Mouse (Mus musculus) forebrain, embryonic 15.5 days (tissue): Measurements from ENCODE around the gene Gpr156. TPM values are rescaled to one million over a fixed set of nuclear protein-coding genes. Genes with fewer than 3 reads are reported as not detected.

Experiments used
- ATAC-seq: fragments of 200-750 bp; cut with Nextera tagmentation; replicated peaks from 2 replicates; pipeline ENCODE4 v1.8.0; 2017; ENCODE audit warnings: mild to moderate bottlenecking, moderate TSS enrichment, moderate library complexity
- H3K27ac ChIP-seq: fragments of 300-500 bp; sonication (generic); replicated peaks from 2 replicates; pipeline ENCODE4 v1.5.1; 2015; ENCODE audit warnings: mild to moderate bottlenecking, inconsistent platforms
- H3K27me3 ChIP-seq: fragments of 300-500 bp; sonication (generic); 2 replicates; pipeline ENCODE4 v1.6.1; 2015; ENCODE audit warnings: inconsistent platforms
- H3K36me3 ChIP-seq: fragments of 300-500 bp; sonication (generic); 2 replicates; pipeline ENCODE4 v1.6.1; 2015; ENCODE audit warnings: mild to moderate bottlenecking, inconsistent platforms
- H3K4me1 ChIP-seq: fragments of 300-500 bp; sonication (generic); 2 replicates; pipeline ENCODE4 v1.6.1; 2015; ENCODE audit warnings: inconsistent platforms
- H3K4me2 ChIP-seq: fragments of 300-500 bp; sonication (generic); replicated peaks from 2 replicates; pipeline ENCODE4 v1.6.1; 2015; ENCODE audit warnings: mild to moderate bottlenecking, inconsistent platforms
- H3K4me3 ChIP-seq: fragments of 300-500 bp; sonication (generic); 2 replicates; pipeline ENCODE4 v1.5.1; 2015; ENCODE audit warnings: mild to moderate bottlenecking, inconsistent platforms
- H3K9ac ChIP-seq: fragments of 300-500 bp; sonication (generic); replicated peaks from 2 replicates; pipeline ENCODE4 v1.6.1; 2015; ENCODE audit warnings: mild to moderate bottlenecking, inconsistent platforms
- H3K9me3 ChIP-seq: fragments of 300-500 bp; sonication (generic); 2 replicates; pipeline ENCODE4 v1.6.1; 2016; ENCODE audit warnings: inconsistent platforms
- WGBS: fragments of 180-500 bp; shearing (Covaris S2); methylation state at CpG from one replicate; pipeline ENCODE4 v1.1.7; 2015; ENCODE audit warnings: mixed read lengths; 5-methylcytosine and 5-hydroxymethylcytosine counted together
- polyA plus RNA-seq: library from polyadenylated mRNA; unstranded; fragments of >200 nt; fragmentation: Nextera tagmentation; extraction: Ambion mirVana; gene quantifications from 2 replicates; pipeline ENCODE4 v1.2.1, GENCODE M21; 2015

The Gpr156 gene
- polyA plus RNA-seq, 1 experiment from 2014 or later = 5.3 TPM

DNA sequence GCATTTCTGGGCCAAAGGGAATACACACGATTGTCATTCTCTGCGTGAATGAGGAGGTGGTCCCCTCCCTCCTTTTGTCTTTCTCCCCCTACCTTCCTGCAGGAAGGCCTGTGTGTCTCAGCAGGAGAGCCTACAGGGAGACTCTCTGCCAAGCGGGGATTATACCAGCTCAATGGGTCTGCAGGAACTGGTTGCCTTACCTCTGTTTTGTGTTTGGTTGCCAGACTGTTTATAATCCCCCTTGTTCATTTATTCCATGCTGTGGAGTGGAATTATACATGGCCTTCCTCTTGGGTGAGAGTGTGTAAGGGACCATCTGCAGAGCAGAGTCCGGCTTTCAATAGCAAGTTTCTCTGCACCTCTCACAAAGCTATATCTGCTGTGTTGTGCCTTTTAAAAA, 10.8 kb downstream of the Gpr156 start:
- Histone ChIP-seq H3K9ac (no peak overlapping the region), H3K4me1 (peaks cover 34% of the 10 kb centered on the region), H3K4me2 (no peak overlapping the region), H3K9me3 (no peaks in the 10 kb centered on the region; the same call in 1 of the 2 replicates), H3K4me3 (no peak overlapping the region), H3K36me3 (no peaks in the 10 kb centered on the region), H3K27ac (peak overlapping the region; percentile 72), H3K27me3 (no peaks in the 10 kb centered on the region)
- ATAC-seq = peak; percentile 53; the same call in 1 of the 2 replicates
- 8% methylated on average over 4 of the region's 4 CpGs for WGBS

DNA sequence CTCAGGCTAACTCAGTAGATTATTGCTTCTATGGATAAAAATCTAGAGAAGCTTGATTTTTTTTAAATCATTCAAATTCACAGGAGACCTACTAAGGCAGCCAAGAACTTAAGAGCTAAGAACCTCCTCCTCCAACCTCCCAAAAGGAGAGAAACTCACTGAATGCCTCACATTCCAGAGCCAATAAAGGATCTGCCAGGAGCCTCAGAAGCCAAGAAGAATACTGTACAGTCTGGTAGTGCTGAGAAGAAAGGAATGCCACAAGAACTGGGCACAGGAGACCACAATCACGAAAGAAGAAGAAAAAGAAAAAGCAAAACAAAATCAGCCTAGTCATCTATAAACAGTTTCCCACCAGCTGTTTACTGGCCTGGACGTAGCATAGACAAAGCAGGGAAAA, 12.7 kb downstream of the Gpr156 start:
- no peaks in the 10 kb centered on the region for H3K27me3 ChIP-seq
- H3K4me1 ChIP-seq = peaks cover 34% of the 10 kb centered on the region
- peak; percentile 39; the same call in 1 of the 2 replicates for ATAC-seq
- 11% methylated on average over 2 of the region's 2 CpGs for WGBS
- peak overlapping the region; percentile 66 for H3K27ac ChIP-seq
- no peak overlapping the region for H3K9ac ChIP-seq
- no peak overlapping the region for H3K4me2 ChIP-seq
- no peaks in the 10 kb centered on the region; the same call in 1 of the 2 replicates for H3K9me3 ChIP-seq
- no peaks in the 10 kb centered on the region for H3K36me3 ChIP-seq
- no peak overlapping the region for H3K4me3 ChIP-seq

DNA sequence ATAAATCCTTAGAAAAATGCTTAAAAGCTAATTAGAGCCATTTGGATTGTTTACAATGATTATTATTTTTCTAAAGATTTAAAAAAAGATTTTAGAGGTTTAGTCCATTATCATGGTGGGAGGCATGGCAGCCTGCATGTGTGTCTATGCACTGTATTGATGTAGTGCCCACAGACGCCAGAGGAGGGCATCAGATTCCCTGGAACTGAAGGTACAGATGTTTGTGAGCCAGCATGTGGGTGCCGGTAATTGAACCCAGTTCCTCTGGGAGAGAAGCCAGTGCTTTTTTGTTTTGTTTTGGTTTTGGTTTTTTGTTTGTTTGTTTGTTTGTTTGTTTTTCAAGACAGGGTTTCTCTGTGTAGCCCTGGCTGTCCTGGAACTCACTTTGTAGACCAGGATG, 13.3 kb downstream of the Gpr156 start:
- ATAC-seq = no peak
- WGBS = 90% methylated on average over 2 of the region's 2 CpGs
- Histone ChIP-seq H3K27me3 (no peaks in the 10 kb centered on the region), H3K9ac (no peak overlapping the region), H3K27ac (peak overlapping the region; percentile 66; the same call in 1 of the 2 replicates), H3K9me3 (no peaks in the 10 kb centered on the region; the same call in 1 of the 2 replicates), H3K4me3 (no peak overlapping the region), H3K4me1 (peaks cover 34% of the 10 kb centered on the region), H3K4me2 (no peak overlapping the region), H3K36me3 (no peaks in the 10 kb centered on the region)

DNA sequence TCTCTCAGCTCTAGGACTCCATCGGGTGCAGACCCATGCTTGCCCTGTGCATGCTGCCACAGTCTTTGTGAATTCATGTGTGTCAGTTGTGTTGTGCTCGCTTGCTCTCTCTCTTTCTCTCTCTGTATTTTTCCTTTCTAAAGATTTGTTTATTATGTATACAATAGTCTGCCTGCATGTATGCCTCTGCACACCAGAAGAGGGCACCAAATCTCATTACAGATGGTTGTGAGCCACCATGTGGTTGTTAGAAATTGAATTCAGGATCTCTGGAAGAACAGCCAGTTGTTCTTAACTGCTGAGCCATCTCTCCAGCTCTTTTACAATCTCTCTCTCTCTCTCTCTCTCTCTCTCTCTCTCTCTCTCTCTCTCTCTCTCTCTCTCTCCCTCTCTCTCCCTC, 18.6 kb downstream of the Gpr156 start:
- Histone ChIP-seq H3K36me3 (no peaks in the 10 kb centered on the region), H3K4me1 (peaks cover 27% of the 10 kb centered on the region), H3K4me2 (no peak overlapping the region), H3K27me3 (no peaks in the 10 kb centered on the region), H3K9me3 (no peaks in the 10 kb centered on the region; the same call in 1 of the 2 replicates), H3K9ac (no peak overlapping the region), H3K27ac (no peak overlapping the region), H3K4me3 (no peak overlapping the region)
- WGBS = 85% methylated on average over 2 of the region's 2 CpGs
- no peak for ATAC-seq

DNA sequence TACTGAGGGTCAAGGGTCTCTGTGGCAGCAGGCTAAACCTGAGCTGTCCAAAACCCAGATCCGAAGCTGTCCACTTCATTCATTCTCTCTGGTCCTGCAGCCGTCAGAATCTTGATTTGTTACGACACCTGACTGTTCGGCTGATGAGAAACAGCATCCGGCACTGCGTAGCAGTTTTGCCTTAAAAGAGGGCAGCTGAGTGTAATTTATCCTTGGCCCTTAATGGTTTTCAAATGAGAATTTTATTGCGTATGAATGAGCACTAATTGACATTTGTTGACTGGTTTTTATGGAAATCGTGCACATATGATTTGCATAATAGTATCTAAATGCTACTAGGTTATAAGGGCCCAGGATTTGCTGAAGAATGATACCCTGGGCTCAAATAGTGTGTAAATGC, 21.0 kb downstream of the Gpr156 start:
- ATAC-seq = no peak
- no peak overlapping the region; the same call in 1 of the 2 replicates for H3K9ac ChIP-seq
- H3K9me3 ChIP-seq = no peaks in the 10 kb centered on the region
- H3K4me3 ChIP-seq = no peak overlapping the region
- H3K4me1 ChIP-seq = peaks cover 27% of the 10 kb centered on the region
- no peaks in the 10 kb centered on the region for H3K27me3 ChIP-seq
- H3K36me3 ChIP-seq = no peaks in the 10 kb centered on the region
- no peak overlapping the region for H3K4me2 ChIP-seq
- H3K27ac ChIP-seq = peak overlapping the region; percentile 79
- 48% methylated on average over 8 of the region's 8 CpGs for WGBS

DNA sequence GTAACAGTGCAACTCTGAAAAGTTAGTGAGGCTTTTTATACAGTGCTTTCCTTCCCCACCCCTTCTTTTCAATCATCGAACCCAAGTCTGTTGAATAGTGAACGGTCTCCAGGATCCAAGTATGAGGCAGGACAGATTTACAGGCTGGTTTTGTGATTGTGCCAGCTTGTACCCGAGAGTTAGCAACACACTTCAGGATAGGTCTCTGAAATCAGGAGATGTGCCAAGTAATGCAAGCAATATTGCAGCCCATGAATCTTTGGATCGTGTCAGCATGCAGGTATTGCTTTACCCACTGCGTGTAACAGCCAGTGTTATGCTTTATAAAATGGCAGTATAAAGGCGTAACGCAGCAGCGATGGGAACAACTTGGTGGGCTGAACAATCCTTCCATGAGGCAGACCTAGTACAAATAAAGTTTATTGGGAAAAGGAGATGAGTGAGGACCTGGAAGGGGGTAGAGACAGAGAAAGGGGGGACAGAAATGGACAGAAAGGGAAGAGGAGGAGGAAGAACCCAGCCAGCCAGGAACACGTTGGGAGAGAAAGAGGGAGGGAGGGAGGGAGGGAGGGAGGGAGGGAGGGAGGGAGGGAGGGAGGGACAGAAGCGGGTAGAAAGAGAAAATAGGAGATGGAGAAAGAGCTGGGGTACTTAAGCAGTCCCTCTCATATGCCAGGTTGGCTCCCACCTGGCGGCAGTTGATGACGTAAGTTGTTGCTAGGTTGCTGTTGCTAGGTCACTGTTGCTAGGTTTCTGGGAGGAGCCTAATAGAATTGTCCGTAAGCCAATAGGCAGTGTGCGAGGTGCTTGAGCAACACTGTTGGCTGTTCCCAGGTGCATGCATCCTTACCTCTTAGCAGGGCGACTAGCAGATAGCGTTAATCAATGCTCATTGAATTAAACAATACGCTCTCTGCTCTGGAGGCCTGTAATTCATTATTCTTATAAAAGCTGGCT, 22.1 kb downstream of the Gpr156 start:
- ATAC-seq = peak; percentile 96
- H3K27ac ChIP-seq = peak overlapping the region; percentile 79
- H3K4me2 ChIP-seq = peak overlapping the region; percentile 27
- H3K36me3 ChIP-seq = no peaks in the 10 kb centered on the region
- H3K9me3 ChIP-seq = no peaks in the 10 kb centered on the region
- H3K4me1 ChIP-seq = peaks cover 33% of the 10 kb centered on the region
- no peak overlapping the region for H3K9ac ChIP-seq
- no peaks in the 10 kb centered on the region for H3K27me3 ChIP-seq
- WGBS = 33% methylated on average over 16 of the region's 17 CpGs
- H3K4me3 ChIP-seq = peak overlapping the region; percentile 17

DNA sequence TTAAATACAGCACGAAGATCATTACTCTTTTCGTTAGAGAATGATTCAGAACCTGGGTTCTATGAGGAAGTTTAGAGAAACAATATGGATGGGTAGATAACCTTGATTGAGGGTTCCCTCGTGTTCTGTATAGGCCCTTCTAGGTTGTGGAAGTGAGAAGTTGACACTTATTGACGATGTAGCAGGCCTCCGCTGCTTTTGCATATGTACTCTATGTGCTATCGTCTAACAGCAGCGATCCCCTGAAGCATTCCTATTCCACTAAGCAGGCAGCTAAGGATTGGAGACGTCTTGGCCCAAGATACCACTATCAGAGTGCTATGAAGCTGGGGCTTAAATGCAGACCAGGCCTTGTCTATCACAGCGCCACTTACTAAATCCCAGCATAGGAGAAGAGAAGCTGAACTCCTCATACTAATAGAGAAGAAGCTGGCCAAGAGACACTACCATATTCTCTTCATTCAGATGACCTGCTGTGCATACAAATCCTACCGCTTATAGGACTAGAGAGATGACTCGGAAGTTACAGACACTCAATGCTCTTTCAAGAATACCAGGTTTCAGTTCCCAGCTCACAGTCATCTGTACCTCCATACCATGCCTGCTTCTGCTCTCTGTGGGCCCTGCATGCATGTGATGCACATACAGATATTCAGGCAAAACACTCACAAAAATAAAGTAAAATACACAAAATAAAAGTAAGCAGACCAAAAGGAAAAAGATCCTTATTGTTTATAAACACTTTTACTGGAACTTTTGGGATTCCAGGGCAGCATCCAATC, 23.0 kb downstream of the Gpr156 start:
- WGBS = 61% methylated on average over 11 of the region's 11 CpGs
- peak overlapping the region; percentile 27 for H3K4me2 ChIP-seq
- peak overlapping the region; percentile 17 for H3K4me3 ChIP-seq
- H3K27me3 ChIP-seq = no peaks in the 10 kb centered on the region
- H3K9me3 ChIP-seq = no peaks in the 10 kb centered on the region
- H3K36me3 ChIP-seq = no peaks in the 10 kb centered on the region
- H3K4me1 ChIP-seq = peaks cover 40% of the 10 kb centered on the region
- no peak overlapping the region for H3K9ac ChIP-seq
- H3K27ac ChIP-seq = peak overlapping the region; percentile 66
- peak; percentile 57 for ATAC-seq

DNA sequence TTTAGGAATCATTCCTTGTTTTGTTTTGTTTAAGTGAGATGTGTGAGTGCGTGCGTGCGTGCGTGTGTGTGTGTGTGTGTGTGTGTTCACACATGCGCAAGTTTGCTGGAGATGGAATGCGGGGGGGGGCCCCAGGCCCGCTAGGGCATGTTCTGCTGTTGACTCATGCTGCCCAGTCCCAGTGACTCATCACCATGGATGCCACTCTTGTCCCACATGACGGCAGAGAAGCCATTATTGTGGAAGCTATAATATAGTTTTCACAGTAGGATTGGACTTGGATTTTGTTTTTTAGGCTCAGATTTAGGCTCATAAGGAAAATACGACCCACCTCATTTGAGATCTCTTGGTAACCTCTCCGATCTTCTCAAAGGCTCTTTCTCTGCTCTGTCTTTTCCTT, 24.0 kb downstream of the Gpr156 start:
- no peaks in the 10 kb centered on the region for H3K36me3 ChIP-seq
- H3K9me3 ChIP-seq = no peaks in the 10 kb centered on the region
- no peak overlapping the region for H3K27ac ChIP-seq
- 89% methylated on average over 10 of the region's 10 CpGs for WGBS
- no peak overlapping the region for H3K4me2 ChIP-seq
- H3K4me3 ChIP-seq = no peak overlapping the region
- peaks cover 50% of the 10 kb centered on the region for H3K4me1 ChIP-seq
- H3K9ac ChIP-seq = no peak overlapping the region
- ATAC-seq = no peak
- no peaks in the 10 kb centered on the region for H3K27me3 ChIP-seq

DNA sequence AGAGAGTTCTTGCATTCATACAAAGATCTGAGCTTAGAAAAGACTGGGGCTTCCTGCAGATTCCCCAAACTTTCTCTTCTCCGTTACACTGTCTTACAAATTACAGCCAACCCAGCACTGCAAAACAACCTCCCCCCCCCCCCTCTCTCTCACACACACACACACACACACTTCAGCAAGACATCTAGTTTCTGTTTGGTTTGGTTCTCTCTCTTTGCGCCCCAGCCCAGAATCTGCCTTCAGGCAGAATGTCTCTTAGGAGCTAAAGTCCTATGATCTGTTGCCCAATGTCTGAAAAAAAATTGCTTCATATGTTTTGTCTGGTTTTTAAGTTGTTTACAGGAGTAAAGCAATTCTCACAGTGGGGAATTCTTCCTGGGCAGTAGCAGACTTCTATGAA, 27.4 kb downstream of the Gpr156 start:
- Histone ChIP-seq H3K9me3 (no peaks in the 10 kb centered on the region), H3K27ac (peak overlapping the region; percentile 88), H3K4me3 (no peak overlapping the region), H3K9ac (no peak overlapping the region), H3K36me3 (no peaks in the 10 kb centered on the region), H3K4me2 (no peak overlapping the region), H3K4me1 (peaks cover 36% of the 10 kb centered on the region), H3K27me3 (no peaks in the 10 kb centered on the region)
- no peak for ATAC-seq
- WGBS = 34% methylated on average over 2 of the region's 2 CpGs

DNA sequence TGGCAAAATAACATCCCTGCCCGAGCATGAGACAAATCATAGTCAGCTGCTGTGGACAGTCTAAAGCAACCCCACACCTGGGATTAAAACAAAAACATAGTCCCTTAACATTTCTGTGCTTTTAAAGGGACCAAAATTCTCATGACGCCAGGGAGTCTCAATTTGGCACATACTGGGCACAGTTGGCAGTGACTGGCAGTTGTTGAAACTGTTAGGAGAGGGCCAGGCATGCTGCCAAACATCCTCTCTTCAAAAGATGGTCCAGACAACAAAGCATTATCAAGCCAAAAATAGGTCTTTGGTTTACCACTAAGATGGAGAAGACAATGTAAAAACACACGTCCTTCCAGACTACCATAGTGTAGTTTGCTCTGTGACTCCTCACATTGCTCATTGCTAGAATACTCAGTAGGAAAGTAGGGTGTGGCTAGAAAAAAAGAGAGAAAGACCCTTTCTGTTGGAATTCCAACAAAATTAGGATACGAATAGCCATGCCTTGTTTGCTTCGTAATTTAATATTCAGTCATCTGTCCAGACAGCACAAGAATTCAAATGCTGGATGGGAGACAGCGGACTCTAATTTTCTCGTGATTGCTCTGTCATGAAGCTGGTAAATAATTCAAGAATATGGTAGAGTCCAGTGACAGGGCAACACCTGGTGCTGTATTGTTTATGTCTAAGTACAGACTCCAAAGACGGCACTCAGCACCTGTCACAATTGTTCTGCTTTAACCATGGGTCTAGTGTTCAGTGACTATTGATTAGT, 28.9 kb downstream of the Gpr156 start:
- no peak overlapping the region; the same call in 1 of the 2 replicates for H3K4me2 ChIP-seq
- no peak overlapping the region for H3K4me3 ChIP-seq
- H3K9me3 ChIP-seq = no peaks in the 10 kb centered on the region
- peak; percentile 67 for ATAC-seq
- H3K9ac ChIP-seq = no peak overlapping the region
- peaks cover 26% of the 10 kb centered on the region for H3K4me1 ChIP-seq
- H3K27ac ChIP-seq = peak overlapping the region; percentile 88
- 26% methylated on average over 8 of the region's 8 CpGs for WGBS
- no peaks in the 10 kb centered on the region for H3K36me3 ChIP-seq
- no peaks in the 10 kb centered on the region for H3K27me3 ChIP-seq

DNA sequence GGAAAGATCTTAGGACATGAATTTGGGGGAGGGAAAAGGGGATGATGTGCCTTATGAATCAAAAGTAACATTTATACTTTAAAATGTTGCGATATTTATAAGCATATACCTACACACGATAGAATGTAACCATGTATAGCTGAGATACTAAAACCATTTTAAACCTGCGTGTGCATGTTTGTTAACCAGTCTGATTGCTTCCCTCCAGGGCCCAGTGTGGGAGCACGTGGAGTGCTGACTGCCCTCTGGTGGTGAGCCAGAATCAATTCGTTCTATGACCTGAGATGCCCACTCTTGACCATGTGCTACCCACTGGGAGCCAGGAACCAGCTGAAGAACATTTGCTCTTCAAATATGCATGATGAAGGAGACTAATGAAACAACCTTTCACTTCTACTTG, 30.9 kb downstream of the Gpr156 start:
- ATAC-seq = no peak
- 38% methylated on average over 5 of the region's 5 CpGs for WGBS
- H3K27me3 ChIP-seq = no peaks in the 10 kb centered on the region

More for the DNA sequence above, 30.9 kb downstream of the Gpr156 start:
- Histone ChIP-seq H3K27ac (no peak overlapping the region), H3K4me1 (peaks cover 26% of the 10 kb centered on the region), H3K36me3 (no peaks in the 10 kb centered on the region), H3K9me3 (no peaks in the 10 kb centered on the region), H3K4me2 (no peak overlapping the region), H3K4me3 (no peak overlapping the region), H3K9ac (no peak overlapping the region)
